Mouse (Mus musculus): ENCODE data around the gene Agtrap. TPM values are rescaled to one million over a fixed set of nuclear protein-coding genes. Genes with fewer than 3 reads are reported as not detected.
A peak's percentile ranks its signal among the peaks of the same experiment; 100 is the strongest.

Gene Agtrap
- polyA plus RNA-seq, 1 experiment = 45.2 TPM

DNA sequence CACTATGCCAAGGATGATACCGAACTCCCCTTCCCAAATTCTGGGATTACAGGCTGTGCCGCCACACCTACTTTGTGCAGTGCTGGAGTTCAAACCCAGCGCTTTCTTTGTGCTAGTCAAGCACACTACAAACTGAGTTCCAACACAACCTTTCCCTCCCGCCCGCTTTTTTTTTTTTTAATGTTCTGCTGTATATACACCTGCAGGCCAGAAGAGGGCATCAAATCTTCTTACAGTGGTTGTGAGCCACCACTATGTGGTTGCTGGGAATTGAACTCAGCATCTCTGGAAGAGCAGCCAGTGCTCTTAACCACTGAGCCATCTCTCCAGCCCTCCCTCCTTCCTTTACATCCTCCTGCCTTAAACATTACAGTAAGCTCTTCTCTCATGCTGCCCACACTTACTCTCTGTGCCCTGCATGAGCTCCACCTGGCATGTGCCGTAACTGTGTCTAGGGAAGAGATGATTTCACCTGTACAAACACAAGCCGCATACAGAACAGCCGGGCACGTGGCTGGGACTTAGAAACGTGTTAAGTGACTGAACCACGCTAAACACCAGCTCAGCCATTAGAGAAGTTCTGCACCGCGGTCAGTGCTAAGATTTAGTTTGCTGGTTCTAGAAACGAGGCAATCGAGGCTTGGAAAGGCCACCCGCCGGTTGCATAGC, 13.2 kb downstream of the Agtrap start:
- H3K27ac ChIP-seq (ENCODE audit: control insufficient read depth, insufficient read depth, low read depth, low read length) = peak overlapping the region; percentile 89

DNA sequence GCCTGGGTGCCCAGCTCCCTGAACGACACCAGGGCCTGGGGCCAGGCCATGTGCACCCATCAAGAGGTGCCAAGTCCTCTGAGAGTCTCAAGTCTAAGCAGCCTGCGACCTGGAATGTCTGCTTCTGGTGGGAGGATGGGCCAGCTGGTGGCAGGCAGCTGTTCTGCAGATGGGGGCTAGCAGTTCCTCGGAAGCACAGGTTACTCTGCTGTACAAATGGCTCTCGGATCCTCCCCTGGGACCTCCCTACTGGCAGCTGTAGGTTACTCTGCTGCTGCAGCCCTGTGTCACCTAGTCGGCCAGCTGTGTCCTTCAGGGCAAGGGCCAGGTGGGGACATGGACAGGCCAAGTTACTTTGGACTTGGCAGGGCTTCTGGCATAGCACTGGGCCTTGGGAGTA, 16.3 kb downstream of the Agtrap start:
- no peaks in the 10 kb centered on the region for H3K27me3 ChIP-seq (ENCODE audit: control insufficient read depth, insufficient read depth, low read length)
- TF ChIP-seq CTCF (IDR thresholded peaks at IDR 0.05; ENCODE audit: control insufficient read depth, insufficient read depth, insufficient replicate concordance, low read depth, low read length) (no peak), POLR2A (IDR thresholded peaks at IDR 0.05; ENCODE audit: control insufficient read depth, low read depth, low read length) (no peak)
- no peaks in the 10 kb centered on the region; the same call in 1 of the 2 replicates for H3K36me3 ChIP-seq (ENCODE audit: control insufficient read depth, insufficient read depth, low read length)
- H3K4me3 ChIP-seq (ENCODE audit: control insufficient read depth, low read depth, low read length) = no peak overlapping the region
- H3K4me1 ChIP-seq (ENCODE audit: control insufficient read depth, insufficient read depth, low read length) = peaks cover 10% of the 10 kb centered on the region
- H3K27ac ChIP-seq (ENCODE audit: control insufficient read depth, insufficient read depth, low read depth, low read length) = no peak overlapping the region

More for the DNA sequence above, 13.2 kb downstream of the Agtrap start:
- TF ChIP-seq POLR2A (IDR thresholded peaks at IDR 0.05; ENCODE audit: control insufficient read depth, low read depth, low read length) (no peak), CTCF (IDR thresholded peaks at IDR 0.05; ENCODE audit: control insufficient read depth, insufficient read depth, insufficient replicate concordance, low read depth, low read length) (no peak)
- Histone ChIP-seq H3K4me3 (ENCODE audit: control insufficient read depth, low read depth, low read length) (peak overlapping the region; percentile 81), H3K36me3 (ENCODE audit: control insufficient read depth, insufficient read depth, low read length) (no peaks in the 10 kb centered on the region; the same call in 1 of the 2 replicates), H3K27me3 (ENCODE audit: control insufficient read depth, insufficient read depth, low read length) (no peaks in the 10 kb centered on the region), H3K4me1 (ENCODE audit: control insufficient read depth, insufficient read depth, low read length) (peaks cover 7% of the 10 kb centered on the region)

DNA sequence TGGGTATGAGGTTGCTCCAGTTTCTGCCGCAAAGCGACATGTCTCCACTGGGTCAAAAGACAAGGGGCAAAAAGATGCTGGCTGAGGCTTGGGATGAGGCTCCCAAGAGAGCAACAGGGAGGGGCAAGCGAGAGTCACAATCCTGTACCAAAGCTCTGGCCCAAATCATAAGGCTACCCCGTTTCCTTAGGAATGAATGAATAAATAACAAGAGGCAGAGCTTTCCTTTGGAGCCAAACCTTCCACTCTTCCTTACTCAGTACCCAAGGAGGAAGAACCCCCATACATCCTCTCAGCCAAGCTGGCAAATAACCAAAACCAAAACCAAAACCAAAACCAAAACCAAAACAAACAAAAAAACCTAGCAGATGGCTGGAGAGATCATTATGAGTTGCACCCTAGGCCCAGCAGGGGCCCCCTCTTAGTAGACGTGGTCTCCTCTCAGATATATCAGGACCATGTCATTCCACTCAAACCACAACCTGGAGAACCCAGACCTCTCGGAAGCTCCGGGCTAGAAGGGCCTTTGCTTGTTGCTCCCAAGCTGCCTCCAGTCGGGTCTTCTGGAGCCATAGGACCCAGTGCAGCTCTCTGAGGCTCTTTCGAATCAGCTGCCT, 18.1 kb downstream of the Agtrap start:
- Histone ChIP-seq H3K4me1 (ENCODE audit: control insufficient read depth, insufficient read depth, low read length) (peaks cover 16% of the 10 kb centered on the region; the same call in 1 of the 2 replicates), H3K4me3 (ENCODE audit: control insufficient read depth, low read depth, low read length) (no peak overlapping the region), H3K27ac (ENCODE audit: control insufficient read depth, insufficient read depth, low read depth, low read length) (no peak overlapping the region), H3K27me3 (ENCODE audit: control insufficient read depth, insufficient read depth, low read length) (no peaks in the 10 kb centered on the region), H3K36me3 (ENCODE audit: control insufficient read depth, insufficient read depth, low read length) (no peaks in the 10 kb centered on the region; the same call in 1 of the 2 replicates)
- TF ChIP-seq CTCF (IDR thresholded peaks at IDR 0.05; ENCODE audit: control insufficient read depth, insufficient read depth, insufficient replicate concordance, low read depth, low read length) (no peak), POLR2A (IDR thresholded peaks at IDR 0.05; ENCODE audit: control insufficient read depth, low read depth, low read length) (no peak)

DNA sequence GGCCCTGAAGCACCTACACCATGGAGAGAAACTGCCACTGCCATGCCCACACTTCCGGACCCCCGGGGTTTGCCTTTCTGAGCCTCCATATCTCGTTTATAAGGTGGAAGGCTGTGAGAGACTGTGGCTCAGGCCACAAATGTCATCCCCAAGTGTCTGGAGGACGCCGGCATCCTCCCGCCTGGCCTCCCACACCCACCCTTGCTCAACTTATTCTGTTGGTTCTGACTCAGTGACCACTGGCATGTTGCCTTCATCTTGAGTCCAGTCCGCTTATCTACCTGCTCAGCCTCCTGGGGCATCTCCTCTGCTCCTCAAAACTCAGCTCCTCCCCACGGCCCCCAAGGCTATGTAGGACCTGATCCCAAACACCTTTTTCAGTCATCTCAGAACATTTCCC, 20.5 kb downstream of the Agtrap start:
- Histone ChIP-seq H3K36me3 (ENCODE audit: control insufficient read depth, insufficient read depth, low read length) (no peaks in the 10 kb centered on the region; the same call in 1 of the 2 replicates), H3K27me3 (ENCODE audit: control insufficient read depth, insufficient read depth, low read length) (no peaks in the 10 kb centered on the region), H3K4me3 (ENCODE audit: control insufficient read depth, low read depth, low read length) (no peak overlapping the region), H3K4me1 (ENCODE audit: control insufficient read depth, insufficient read depth, low read length) (peaks cover 15% of the 10 kb centered on the region; the same call in 1 of the 2 replicates), H3K27ac (ENCODE audit: control insufficient read depth, insufficient read depth, low read depth, low read length) (no peak overlapping the region)
- TF ChIP-seq POLR2A (IDR thresholded peaks at IDR 0.05; ENCODE audit: control insufficient read depth, low read depth, low read length) = no peak
- TF ChIP-seq CTCF (IDR thresholded peaks at IDR 0.05; ENCODE audit: control insufficient read depth, insufficient read depth, insufficient replicate concordance, low read depth, low read length) = no peak

DNA sequence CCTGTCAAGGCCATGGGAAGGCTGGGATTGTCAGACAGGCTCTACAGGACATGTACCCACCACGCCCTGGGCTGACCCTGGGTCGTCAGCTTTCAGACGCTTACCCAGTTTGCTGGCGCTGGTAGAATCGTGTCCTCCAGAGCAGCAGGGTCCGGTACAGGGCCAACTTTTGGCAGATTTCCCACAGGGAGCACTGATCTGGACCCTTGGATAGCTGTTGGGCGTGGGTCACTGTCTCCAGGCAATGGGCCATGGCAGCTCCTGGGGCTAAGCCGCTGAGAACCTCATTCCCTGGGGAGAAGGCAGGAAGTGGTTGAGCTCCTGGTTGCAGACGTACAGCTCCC, 21.5 kb downstream of the Agtrap start:
- no peak overlapping the region for H3K4me3 ChIP-seq (ENCODE audit: control insufficient read depth, low read depth, low read length)
- no peak for TF ChIP-seq POLR2A (IDR thresholded peaks at IDR 0.05; ENCODE audit: control insufficient read depth, low read depth, low read length)
- no peak for TF ChIP-seq CTCF (IDR thresholded peaks at IDR 0.05; ENCODE audit: control insufficient read depth, insufficient read depth, insufficient replicate concordance, low read depth, low read length)
- no peaks in the 10 kb centered on the region for H3K27me3 ChIP-seq (ENCODE audit: control insufficient read depth, insufficient read depth, low read length)
- H3K36me3 ChIP-seq (ENCODE audit: control insufficient read depth, insufficient read depth, low read length) = no peaks in the 10 kb centered on the region; the same call in 1 of the 2 replicates
- peak overlapping the region; percentile 68 for H3K27ac ChIP-seq (ENCODE audit: control insufficient read depth, insufficient read depth, low read depth, low read length)
- peaks cover 14% of the 10 kb centered on the region; the same call in 1 of the 2 replicates for H3K4me1 ChIP-seq (ENCODE audit: control insufficient read depth, insufficient read depth, low read length)

DNA sequence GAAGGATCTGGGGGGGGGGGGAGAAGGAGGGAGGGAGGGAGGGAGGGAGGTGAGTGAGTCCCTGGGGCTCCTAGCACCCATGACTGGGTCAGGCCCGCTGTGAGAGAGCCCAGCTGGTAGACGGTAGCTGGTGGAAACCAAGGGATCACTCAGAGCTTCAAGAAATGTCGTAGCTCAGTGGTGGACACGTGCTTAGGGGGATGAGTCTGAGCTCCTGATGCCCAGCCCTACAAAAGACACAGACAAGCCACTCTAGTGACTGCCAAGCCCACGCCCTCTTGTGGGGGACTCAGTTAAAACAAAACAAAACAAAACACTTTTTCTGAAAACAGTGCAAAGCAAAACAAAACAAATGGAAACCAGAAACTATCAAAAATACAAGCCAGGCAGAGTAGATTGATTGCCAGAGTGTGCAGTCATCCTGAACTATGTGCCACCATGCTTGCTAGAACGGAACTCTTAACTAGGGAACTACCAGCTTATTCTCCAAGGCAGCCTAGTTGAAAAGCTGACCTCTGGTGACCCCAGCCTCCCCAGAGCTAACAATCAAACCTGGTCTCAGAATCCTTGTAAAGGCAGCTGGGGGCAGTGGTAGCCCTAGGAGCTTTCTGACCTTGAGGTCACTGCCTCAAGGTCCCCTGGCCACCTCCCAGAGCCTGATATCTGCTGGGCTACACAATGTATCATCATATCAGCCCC, 22.0 kb downstream of the Agtrap start:
- no peaks in the 10 kb centered on the region for H3K27me3 ChIP-seq (ENCODE audit: control insufficient read depth, insufficient read depth, low read length)
- peaks cover 13% of the 10 kb centered on the region; the same call in 1 of the 2 replicates for H3K4me1 ChIP-seq (ENCODE audit: control insufficient read depth, insufficient read depth, low read length)
- H3K27ac ChIP-seq (ENCODE audit: control insufficient read depth, insufficient read depth, low read depth, low read length) = peak overlapping the region; percentile 68; the same call in 1 of the 2 replicates
- no peaks in the 10 kb centered on the region; the same call in 1 of the 2 replicates for H3K36me3 ChIP-seq (ENCODE audit: control insufficient read depth, insufficient read depth, low read length)
- H3K4me3 ChIP-seq (ENCODE audit: control insufficient read depth, low read depth, low read length) = no peak overlapping the region
- TF ChIP-seq POLR2A (IDR thresholded peaks at IDR 0.05; ENCODE audit: control insufficient read depth, low read depth, low read length) (no peak), CTCF (IDR thresholded peaks at IDR 0.05; ENCODE audit: control insufficient read depth, insufficient read depth, insufficient replicate concordance, low read depth, low read length) (no peak)

DNA sequence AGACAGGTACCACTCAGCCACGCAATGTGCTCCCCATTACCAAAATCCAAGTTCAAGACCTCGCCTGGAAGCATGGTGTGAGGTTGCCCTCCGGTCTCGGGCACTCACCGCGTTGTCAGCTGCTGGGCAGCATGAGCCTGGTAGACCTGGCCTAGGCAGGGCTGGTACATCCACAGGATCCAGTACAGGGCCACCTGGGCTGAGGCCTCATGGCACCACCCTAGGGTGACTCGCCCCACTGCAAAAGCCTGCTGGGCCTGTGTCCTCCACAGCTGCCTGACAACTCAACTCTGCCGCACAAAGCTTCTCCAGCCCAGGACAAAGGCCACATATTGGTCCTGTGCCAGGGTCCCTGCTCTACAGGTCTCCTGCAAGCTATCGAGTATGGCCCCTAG, 26.7 kb downstream of the Agtrap start:
- Histone ChIP-seq H3K27me3 (ENCODE audit: control insufficient read depth, insufficient read depth, low read length) (no peaks in the 10 kb centered on the region), H3K27ac (ENCODE audit: control insufficient read depth, insufficient read depth, low read depth, low read length) (no peak overlapping the region), H3K4me3 (ENCODE audit: control insufficient read depth, low read depth, low read length) (no peak overlapping the region), H3K4me1 (ENCODE audit: control insufficient read depth, insufficient read depth, low read length) (peaks cover 6% of the 10 kb centered on the region; the same call in 1 of the 2 replicates), H3K36me3 (ENCODE audit: control insufficient read depth, insufficient read depth, low read length) (no peaks in the 10 kb centered on the region; the same call in 1 of the 2 replicates)
- TF ChIP-seq CTCF (IDR thresholded peaks at IDR 0.05; ENCODE audit: control insufficient read depth, insufficient read depth, insufficient replicate concordance, low read depth, low read length) = no peak
- no peak for TF ChIP-seq POLR2A (IDR thresholded peaks at IDR 0.05; ENCODE audit: control insufficient read depth, low read depth, low read length)

All from testis, adult 2 months (tissue).